Mouse (Mus musculus): Measurements from ENCODE around the gene B3galnt1. TPM values are rescaled to one million over a fixed set of nuclear protein-coding genes. Genes with fewer than 3 reads are reported as not detected.
A peak's percentile ranks its signal among the peaks of the same experiment; 100 is the strongest.
"Not testable (repeated sequence)": the region's sequence is repeated elsewhere in the genome, so short reads cannot be mapped to it uniquely, and the experiment has no call there.

B3galnt1 gene
- polyA plus RNA-seq, 1 experiment from 2014 or later, result 44.2 TPM

DNA sequence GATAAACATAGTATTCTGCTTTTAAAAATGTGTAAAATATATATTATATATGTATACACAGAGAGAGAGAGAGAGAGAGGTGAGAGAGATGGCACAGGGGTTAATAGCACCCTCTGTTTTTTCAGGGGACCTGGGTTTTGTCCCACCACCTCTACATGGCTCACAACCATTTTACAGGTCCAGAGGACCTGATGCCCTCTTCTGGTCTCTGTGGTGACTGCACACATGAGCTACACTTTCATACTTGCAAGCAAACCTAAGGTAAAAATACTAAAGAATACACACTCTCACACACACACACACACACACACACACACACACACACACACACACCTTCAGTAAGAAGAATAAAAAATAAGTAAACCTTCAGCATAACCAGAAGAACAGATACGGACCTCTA is 20.0 kb downstream of the B3galnt1 start:
- Histone ChIP-seq H3K4me1 (ENCODE audit: control insufficient read depth, insufficient read depth, low read length) (no peaks in the 10 kb centered on the region), H3K9me3 (ENCODE audit: control insufficient read depth, low read length) (no peaks in the 10 kb centered on the region), H3K27me3 (ENCODE audit: control insufficient read depth, insufficient read depth, low read length) (no peaks in the 10 kb centered on the region), H3K4me3 (ENCODE audit: low read depth, low read length) (no peak overlapping the region), H3K36me3 (ENCODE audit: control insufficient read depth, insufficient read depth, low read length) (peaks cover 2% of the 10 kb centered on the region; the same call in 1 of the 2 replicates), H3K9ac (ENCODE audit: low read length) (no peak overlapping the region), H3K27ac (ENCODE audit: low read depth, low read length) (no peak overlapping the region), H3K4me2 (ENCODE audit: low read depth) (no peak overlapping the region)
- no peak for DNase-seq (ENCODE audit: low spot score)
- WGBS, result 88% methylated on average over 1 of the region's 1 CpGs
- ATAC-seq (ENCODE audit: insufficient read depth, low FRiP score, low TSS enrichment), result no peak

DNA sequence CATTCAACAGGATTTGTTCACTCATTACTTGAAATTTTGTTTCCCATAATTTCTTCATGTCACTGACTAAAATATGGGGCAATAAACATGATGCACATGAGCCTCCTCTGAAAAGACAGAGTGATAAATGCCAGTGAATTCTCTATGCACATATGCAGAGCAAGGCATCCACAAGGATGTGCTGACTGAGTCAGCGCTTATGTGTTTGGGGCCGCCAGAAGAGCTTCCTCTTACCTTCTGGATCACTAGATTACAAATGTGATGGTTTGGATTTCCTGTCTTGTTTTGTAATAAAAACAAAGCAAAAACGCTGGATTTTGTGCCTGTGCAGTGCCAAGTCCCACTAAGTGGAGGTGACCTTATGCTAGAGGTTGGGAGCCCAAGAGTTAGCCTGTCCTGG is 22.0 kb downstream of the B3galnt1 start:
- H3K27ac ChIP-seq (ENCODE audit: low read depth, low read length), result no peak overlapping the region
- H3K36me3 ChIP-seq (ENCODE audit: control insufficient read depth, insufficient read depth, low read length), result peaks cover 2% of the 10 kb centered on the region; the same call in 1 of the 2 replicates
- no peak overlapping the region for H3K9ac ChIP-seq (ENCODE audit: low read length)
- no peaks in the 10 kb centered on the region for H3K27me3 ChIP-seq (ENCODE audit: control insufficient read depth, insufficient read depth, low read length)
- H3K9me3 ChIP-seq (ENCODE audit: control insufficient read depth, low read length), result no peaks in the 10 kb centered on the region
- no peak for ATAC-seq (ENCODE audit: insufficient read depth, low FRiP score, low TSS enrichment)
- no peak for DNase-seq (ENCODE audit: low spot score)
- no peak overlapping the region for H3K4me3 ChIP-seq (ENCODE audit: low read depth, low read length)
- no peaks in the 10 kb centered on the region for H3K4me1 ChIP-seq (ENCODE audit: control insufficient read depth, insufficient read depth, low read length)
- H3K4me2 ChIP-seq (ENCODE audit: low read depth), result no peak overlapping the region
- WGBS, result 94% methylated on average over 3 of the region's 3 CpGs

DNA sequence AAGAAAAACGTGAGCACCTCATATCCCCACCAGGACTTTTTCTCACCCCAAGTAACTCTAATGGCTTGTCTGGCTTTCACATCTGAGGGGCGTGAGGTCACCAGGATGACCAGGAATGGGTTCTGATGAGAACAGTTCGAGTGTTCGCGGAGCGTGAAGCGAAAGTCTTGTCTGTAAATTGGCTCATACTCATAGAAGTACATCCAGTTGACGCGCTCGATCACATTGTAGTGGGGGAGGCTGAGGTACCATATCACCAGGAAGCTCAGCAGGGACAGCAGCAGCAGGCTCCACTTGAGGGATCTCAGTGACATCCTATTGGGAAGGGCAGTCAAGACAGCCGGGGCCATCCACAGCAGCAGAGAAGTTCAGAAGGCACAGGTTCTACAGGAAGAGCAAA is 23.2 kb downstream of the B3galnt1 start:
- Histone ChIP-seq H3K4me2 (ENCODE audit: low read depth) (no peak overlapping the region), H3K4me1 (ENCODE audit: control insufficient read depth, insufficient read depth, low read length) (no peaks in the 10 kb centered on the region), H3K4me3 (ENCODE audit: low read depth, low read length) (no peak overlapping the region), H3K9me3 (ENCODE audit: control insufficient read depth, low read length) (no peaks in the 10 kb centered on the region), H3K27me3 (ENCODE audit: control insufficient read depth, insufficient read depth, low read length) (no peaks in the 10 kb centered on the region), H3K27ac (ENCODE audit: low read depth, low read length) (no peak overlapping the region), H3K36me3 (ENCODE audit: control insufficient read depth, insufficient read depth, low read length) (peaks cover 2% of the 10 kb centered on the region; the same call in 1 of the 2 replicates), H3K9ac (ENCODE audit: low read length) (no peak overlapping the region)
- 93% methylated on average over 11 of the region's 11 CpGs for WGBS
- DNase-seq (ENCODE audit: low spot score), result no peak
- no peak for ATAC-seq (ENCODE audit: insufficient read depth, low FRiP score, low TSS enrichment)

DNA sequence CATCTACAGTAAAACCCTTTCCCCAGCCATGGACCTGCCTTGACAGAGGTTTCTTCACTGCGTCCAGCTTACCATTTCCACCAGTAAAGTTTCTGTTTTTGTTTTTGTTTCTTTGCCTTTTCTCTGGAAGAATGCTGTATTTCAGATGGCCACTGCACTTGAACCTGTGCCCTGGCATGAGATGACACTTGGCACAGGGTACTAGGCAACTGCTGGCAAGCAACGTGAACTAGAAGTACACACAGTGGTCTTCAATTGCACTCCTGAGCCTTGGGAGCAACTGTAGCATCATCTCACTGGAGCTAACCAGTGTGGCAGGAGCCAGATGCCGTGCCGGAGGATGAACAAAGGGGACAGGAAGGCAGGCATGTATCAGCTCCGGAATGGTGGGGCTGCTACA is 26.2 kb downstream of the B3galnt1 start:
- no peak for ATAC-seq (ENCODE audit: insufficient read depth, low FRiP score, low TSS enrichment)
- H3K9ac ChIP-seq (ENCODE audit: low read length), result no peak overlapping the region
- 88% methylated on average over 5 of the region's 5 CpGs for WGBS

GRCm38 (mm10) chr3:69565586-69565985 is 33.2 kb downstream of the B3galnt1 start:
- H3K9me3 ChIP-seq (ENCODE audit: control insufficient read depth, low read length); H3K4me2 ChIP-seq (ENCODE audit: low read depth); H3K4me1 ChIP-seq (ENCODE audit: control insufficient read depth, insufficient read depth, low read length); H3K4me3 ChIP-seq (ENCODE audit: low read depth, low read length); ATAC-seq (ENCODE audit: insufficient read depth, low FRiP score, low TSS enrichment); H3K36me3 ChIP-seq (ENCODE audit: control insufficient read depth, insufficient read depth, low read length); H3K9ac ChIP-seq (ENCODE audit: low read length); DNase-seq (ENCODE audit: low spot score); H3K27me3 ChIP-seq (ENCODE audit: control insufficient read depth, insufficient read depth, low read length); H3K27ac ChIP-seq (ENCODE audit: low read depth, low read length): not testable (repeated sequence)
- WGBS, result 94% methylated on average over 1 of the region's 1 CpGs

More for the DNA sequence above, 26.2 kb downstream of the B3galnt1 start:
- H3K27ac ChIP-seq (ENCODE audit: low read depth, low read length), result no peak overlapping the region
- H3K9me3 ChIP-seq (ENCODE audit: control insufficient read depth, low read length), result no peaks in the 10 kb centered on the region
- H3K4me2 ChIP-seq (ENCODE audit: low read depth), result no peak overlapping the region
- no peaks in the 10 kb centered on the region for H3K4me1 ChIP-seq (ENCODE audit: control insufficient read depth, insufficient read depth, low read length)
- H3K36me3 ChIP-seq (ENCODE audit: control insufficient read depth, insufficient read depth, low read length), result no peaks in the 10 kb centered on the region; the same call in 1 of the 2 replicates
- H3K4me3 ChIP-seq (ENCODE audit: low read depth, low read length), result no peak overlapping the region
- no peak for DNase-seq (ENCODE audit: low spot score)
- H3K27me3 ChIP-seq (ENCODE audit: control insufficient read depth, insufficient read depth, low read length), result no peaks in the 10 kb centered on the region

- Histone ChIP-seq H3K4me2 (ENCODE audit: low read depth) (no peak overlapping the region), H3K9me3 (ENCODE audit: control insufficient read depth, low read length) (no peaks in the 10 kb centered on the region), H3K27ac (ENCODE audit: low read depth, low read length) (no peak overlapping the region), H3K27me3 (ENCODE audit: control insufficient read depth, insufficient read depth, low read length) (no peaks in the 10 kb centered on the region), H3K4me1 (ENCODE audit: control insufficient read depth, insufficient read depth, low read length) (no peaks in the 10 kb centered on the region), H3K9ac (ENCODE audit: low read length) (no peak overlapping the region), H3K4me3 (ENCODE audit: low read depth, low read length) (no peak overlapping the region), H3K36me3 (ENCODE audit: control insufficient read depth, insufficient read depth, low read length) (no peaks in the 10 kb centered on the region)
- 82% methylated on average over 5 of the region's 6 CpGs for WGBS
- no peak for DNase-seq (ENCODE audit: low spot score)
- no peak for ATAC-seq (ENCODE audit: insufficient read depth, low FRiP score, low TSS enrichment)
Observed at GRCm38 (mm10) chr3:69563406-69563805, 35.4 kb downstream of the B3galnt1 start.

GRCm38 (mm10) chr3:69561686-69562085 is 37.1 kb downstream of the B3galnt1 start:
- Histone ChIP-seq H3K36me3 (ENCODE audit: control insufficient read depth, insufficient read depth, low read length) (no peaks in the 10 kb centered on the region), H3K27me3 (ENCODE audit: control insufficient read depth, insufficient read depth, low read length) (no peaks in the 10 kb centered on the region), H3K4me3 (ENCODE audit: low read depth, low read length) (no peak overlapping the region), H3K27ac (ENCODE audit: low read depth, low read length) (no peak overlapping the region), H3K9me3 (ENCODE audit: control insufficient read depth, low read length) (no peaks in the 10 kb centered on the region), H3K4me1 (ENCODE audit: control insufficient read depth, insufficient read depth, low read length) (no peaks in the 10 kb centered on the region), H3K9ac (ENCODE audit: low read length) (no peak overlapping the region), H3K4me2 (ENCODE audit: low read depth) (no peak overlapping the region)
- peak; percentile 43 for DNase-seq (ENCODE audit: low spot score)
- no peak for ATAC-seq (ENCODE audit: insufficient read depth, low FRiP score, low TSS enrichment)
- WGBS, result 70% methylated on average over 5 of the region's 5 CpGs

- Histone ChIP-seq H3K9ac (ENCODE audit: low read length) (no peak overlapping the region), H3K4me3 (ENCODE audit: low read depth, low read length) (no peak overlapping the region), H3K27me3 (ENCODE audit: control insufficient read depth, insufficient read depth, low read length) (no peaks in the 10 kb centered on the region), H3K4me2 (ENCODE audit: low read depth) (no peak overlapping the region), H3K27ac (ENCODE audit: low read depth, low read length) (no peak overlapping the region), H3K9me3 (ENCODE audit: control insufficient read depth, low read length) (no peaks in the 10 kb centered on the region), H3K36me3 (ENCODE audit: control insufficient read depth, insufficient read depth, low read length) (no peaks in the 10 kb centered on the region), H3K4me1 (ENCODE audit: control insufficient read depth, insufficient read depth, low read length) (no peaks in the 10 kb centered on the region)
- ATAC-seq (ENCODE audit: insufficient read depth, low FRiP score, low TSS enrichment) (no peak), DNase-seq (ENCODE audit: low spot score) (no peak)
- 98% methylated on average over 7 of the region's 7 CpGs for WGBS
Observed at GRCm38 (mm10) chr3:69559975-69560330, 38.8 kb downstream of the B3galnt1 start.

- no peaks in the 10 kb centered on the region for H3K4me1 ChIP-seq (ENCODE audit: control insufficient read depth, insufficient read depth, low read length)
- no peaks in the 10 kb centered on the region for H3K27me3 ChIP-seq (ENCODE audit: control insufficient read depth, insufficient read depth, low read length)
- H3K27ac ChIP-seq (ENCODE audit: low read depth, low read length), result no peak overlapping the region
- 85% methylated on average over 6 of the region's 6 CpGs for WGBS
- no peak overlapping the region for H3K4me3 ChIP-seq (ENCODE audit: low read depth, low read length)
- no peak for ATAC-seq (ENCODE audit: insufficient read depth, low FRiP score, low TSS enrichment)
- no peak for DNase-seq (ENCODE audit: low spot score)
- no peak overlapping the region for H3K4me2 ChIP-seq (ENCODE audit: low read depth)
- H3K9me3 ChIP-seq (ENCODE audit: control insufficient read depth, low read length), result no peaks in the 10 kb centered on the region
- H3K9ac ChIP-seq (ENCODE audit: low read length), result no peak overlapping the region
- no peaks in the 10 kb centered on the region for H3K36me3 ChIP-seq (ENCODE audit: control insufficient read depth, insufficient read depth, low read length)
Observed at GRCm38 (mm10) chr3:69559316-69559974, 39.3 kb downstream of the B3galnt1 start.

Data from neural tube, embryonic 11.5 days (tissue).